ENCODE assay signal across 15 mouse cellular contexts in the genomic region with DNA sequence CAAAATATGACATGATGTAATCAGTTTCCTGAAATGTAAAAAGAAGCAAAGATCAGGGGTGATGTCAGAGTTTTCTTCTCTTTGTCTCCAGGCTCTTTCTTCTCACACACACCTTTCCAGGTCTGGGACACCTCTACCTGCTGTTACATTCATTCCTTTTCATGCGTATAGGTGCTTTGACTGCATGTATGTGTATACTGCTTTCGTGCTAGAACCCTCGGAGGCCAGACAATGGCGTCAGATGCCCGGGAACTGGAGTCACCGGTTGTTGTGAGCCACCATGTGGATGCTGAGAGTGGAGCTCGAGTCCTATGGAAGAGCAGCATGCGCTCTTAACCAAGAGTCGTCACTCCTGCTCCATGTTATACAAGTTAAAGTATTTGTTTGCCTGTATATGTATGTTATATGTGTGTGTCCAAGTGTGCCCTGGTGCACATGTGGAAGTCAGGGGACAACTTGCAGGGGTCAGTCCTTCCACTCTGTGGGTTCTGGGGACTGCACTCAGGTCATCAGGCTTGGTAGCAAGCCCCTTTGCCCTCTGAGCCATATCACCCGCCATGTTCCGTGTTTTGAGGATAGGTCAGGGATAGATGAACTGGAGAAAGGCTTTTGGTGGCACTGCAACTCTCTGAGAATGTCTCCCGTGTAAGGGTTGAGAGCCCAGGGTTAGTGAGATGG. TPM values are rescaled to one million over a fixed set of nuclear protein-coding genes. Genes with fewer than 3 reads are reported as not detected.
DNase-seq lines count a peak whose midpoint lies in the region; ATAC-seq and TF ChIP-seq lines count a peak whose summit lies in the region.
"Had no signal": no experiment of that assay in that cellular context is flagged by ENCODE, and none has a peak within 500 bp of the region (broad histone marks: within the 10 kb centered on the region; RNA-seq: fewer than 3 reads in every experiment).

No protein-coding gene starts in this region.

- no peak for TF ChIP-seq RAD21 in MEL (IDR thresholded peaks at IDR 0.05; ENCODE audit: low read depth, low read length)

- no peak overlapping the region for H3K4me2 ChIP-seq in liver, embryonic 13.5 days
- no peak overlapping the region for H3K4me2 ChIP-seq in liver, embryonic 11.5 days
- H3K4me2 ChIP-seq: limb, embryonic 13.5 days had no signal

- H3K36me3 ChIP-seq in liver, embryonic 13.5 days, result no peaks in the 10 kb centered on the region
- H3K36me3 ChIP-seq in liver, embryonic 11.5 days (ENCODE audit: control insufficient read depth, insufficient read depth, low read length), result no peaks in the 10 kb centered on the region
- peaks cover 0 to 34% of the 10 kb centered on the region in 2 experiments; a peak in 2 of 4 replicates for H3K36me3 ChIP-seq in MEL (ENCODE audit: control insufficient read depth in 1 of 2, insufficient read depth in 2 of 2, low read length in 2 of 2)
- no peaks in the 10 kb centered on the region for H3K36me3 ChIP-seq in embryonic facial prominence, embryonic 10.5 days (replicated peaks)
- no peaks in the 10 kb centered on the region for H3K36me3 ChIP-seq in limb, embryonic 10.5 days

- H3K4me3 ChIP-seq in liver, embryonic 13.5 days (replicated peaks), result no peak overlapping the region
- H3K4me3 ChIP-seq in liver, embryonic 11.5 days (ENCODE audit: low read depth, low read length), result no peak overlapping the region
- H3K4me3 ChIP-seq in MEL (ENCODE audit: control insufficient read depth in 1 of 2, insufficient read depth in 1 of 2, low read depth in 2 of 2, low read length in 2 of 2), result no peak overlapping the region; a peak in 1 of 4 replicates
- H3K4me3 ChIP-seq in embryonic facial prominence, embryonic 10.5 days, result no peak overlapping the region
- no peak overlapping the region for H3K4me3 ChIP-seq in limb, embryonic 10.5 days
- H3K4me3 ChIP-seq: limb, embryonic 13.5 days; myocyte had no signal

- no peak for DNase-seq in liver, embryonic 13.5 days
- DNase-seq in liver, embryonic 11.5 days (ENCODE audit: low spot score), result no peak
- no peak for DNase-seq in MEL (ENCODE audit: low read depth, low spot score)
- DNase-seq in embryonic facial prominence, embryonic 10.5 days (ENCODE audit: low spot score), result no peak
- DNase-seq in limb, embryonic 10.5 days (ENCODE audit: low spot score), result no peak
- no peak for DNase-seq in cerebellum, postnatal 25 days
- DNase-seq in right cerebral cortex, adult 18-20 months, result no peak
- DNase-seq: cerebellum, adult 8-10 months; kidney, adult 18-20 months; layer of hippocampus, adult 9-11 months; thymus, adult 2 months had no signal

- no peak for TF ChIP-seq POLR2A in MEL (IDR thresholded peaks at IDR 0.05; ENCODE audit: control insufficient read depth in 1 of 2, insufficient read depth in 1 of 2, low read depth in 1 of 2, low read length in 2 of 2, poor library complexity in 1 of 2)

- H3K27me3 ChIP-seq in liver, embryonic 13.5 days, result no peaks in the 10 kb centered on the region
- no peaks in the 10 kb centered on the region for H3K27me3 ChIP-seq in liver, embryonic 11.5 days (replicated peaks; ENCODE audit: control insufficient read depth, insufficient read depth, low read length)
- no peaks in the 10 kb centered on the region for H3K27me3 ChIP-seq in MEL (ENCODE audit: control insufficient read depth in 1 of 2, insufficient read depth in 2 of 2, low read length in 2 of 2)
- peaks cover 19% of the 10 kb centered on the region for H3K27me3 ChIP-seq in embryonic facial prominence, embryonic 10.5 days (replicated peaks; ENCODE audit: low read depth, poor library complexity, severe bottlenecking)
- peaks cover 11% of the 10 kb centered on the region for H3K27me3 ChIP-seq in limb, embryonic 10.5 days (ENCODE audit: low read depth, poor library complexity, severe bottlenecking)
- H3K27me3 ChIP-seq: limb, embryonic 13.5 days had no signal

- peaks cover 60% of the 10 kb centered on the region for H3K4me1 ChIP-seq in liver, embryonic 13.5 days (replicated peaks)
- H3K4me1 ChIP-seq in liver, embryonic 11.5 days (replicated peaks; ENCODE audit: control insufficient read depth, insufficient read depth, low read length), result peaks cover 39% of the 10 kb centered on the region
- H3K4me1 ChIP-seq in MEL (ENCODE audit: control insufficient read depth in 1 of 2, insufficient read depth in 2 of 2, low read length in 2 of 2), result peaks cover 12 to 42% of the 10 kb centered on the region in 2 experiments
- peaks cover 52% of the 10 kb centered on the region for H3K4me1 ChIP-seq in embryonic facial prominence, embryonic 10.5 days
- H3K4me1 ChIP-seq in limb, embryonic 10.5 days, result peaks cover 50% of the 10 kb centered on the region

- H3K27ac ChIP-seq in liver, embryonic 13.5 days, result peak overlapping the region; percentile 15; the same call in 1 of the 2 replicates
- no peak overlapping the region for H3K27ac ChIP-seq in liver, embryonic 11.5 days (ENCODE audit: low read depth, low read length)
- H3K27ac ChIP-seq in MEL (ENCODE audit: control insufficient read depth, low read depth, low read length), result peak overlapping the region; percentile 76; the same call in 1 of the 2 replicates
- 0 out of 2 replicates have a peak overlapping the region, but pooled peaks have one; percentile 20 for H3K27ac ChIP-seq in embryonic facial prominence, embryonic 10.5 days (replicated peaks)
- peak overlapping the region; percentile 42; the same call in 1 of the 2 replicates for H3K27ac ChIP-seq in limb, embryonic 10.5 days
- H3K27ac ChIP-seq: limb, embryonic 13.5 days had no signal

- WGBS in liver, embryonic 13.5 days (ENCODE audit: insufficient replicate concordance), result 78% methylated on average over 12 of the region's 12 CpGs
- WGBS in liver, embryonic 11.5 days, result 80% methylated on average over 12 of the region's 12 CpGs
- 80% methylated on average over 12 of the region's 12 CpGs for WGBS in embryonic facial prominence, embryonic 10.5 days
- WGBS in limb, embryonic 10.5 days, result 85% methylated on average over 12 of the region's 12 CpGs

- no peak for TF ChIP-seq CTCF in MEL (IDR thresholded peaks at IDR 0.05 in 2 of 3, conservative IDR thresholded peaks at IDR 0.05 in 1 of 3; ENCODE audit: control insufficient read depth in 1 of 3, insufficient read depth in 1 of 3, low read depth in 2 of 3, low read length in 3 of 3, poor library complexity in 1 of 3, severe bottlenecking in 1 of 3)

- no peaks in the 10 kb centered on the region for H3K9me3 ChIP-seq in liver, embryonic 13.5 days (replicated peaks)
- H3K9me3 ChIP-seq in liver, embryonic 11.5 days (ENCODE audit: control insufficient read depth, low read length), result no peaks in the 10 kb centered on the region
- H3K9me3 ChIP-seq in MEL (replicated peaks; ENCODE audit: insufficient read depth, low read length), result no peaks in the 10 kb centered on the region
- no peaks in the 10 kb centered on the region for H3K9me3 ChIP-seq in embryonic facial prominence, embryonic 10.5 days
- H3K9me3 ChIP-seq in limb, embryonic 10.5 days (replicated peaks), result no peaks in the 10 kb centered on the region
- H3K9me3 ChIP-seq: G1E; limb, embryonic 13.5 days had no signal

- no peak for ATAC-seq in liver, embryonic 13.5 days (ENCODE audit: low read depth)
- no peak for ATAC-seq in liver, embryonic 11.5 days (replicated peaks; ENCODE audit: low FRiP score)
- ATAC-seq: activated CD4-positive, CD25-positive, alpha-beta regulatory T cell, adult 4 months had no signal

- peaks cover 3% of the 10 kb centered on the region; the same call in 1 of the 2 replicates for H3K79me2 ChIP-seq in MEL (ENCODE audit: control insufficient read depth, insufficient read depth, low read length, poor library complexity)

- no peak for TF ChIP-seq EP300 in MEL (IDR thresholded peaks at IDR 0.05; ENCODE audit: low read depth in 1 of 2, low read length in 2 of 2)

- H3K9ac ChIP-seq in liver, embryonic 13.5 days, result no peak overlapping the region
- H3K9ac ChIP-seq in liver, embryonic 11.5 days (ENCODE audit: low read depth, low read length), result no peak overlapping the region
- H3K9ac ChIP-seq in MEL (ENCODE audit: control insufficient read depth, low read depth, low read length, poor library complexity, severe bottlenecking), result peak overlapping the region; percentile 65
- H3K9ac ChIP-seq: limb, embryonic 13.5 days had no signal

RNA-seq across cellular contexts. Expression of a gene that starts 1.9 kb away (rescaled TPM):
- 0.29 TPM in 1 of 2 replicates, not detected in the other for polyA plus RNA-seq in liver, embryonic 13.5 days (2015; fragmentation: Nextera tagmentation; extraction: Ambion mirVana)
- polyA plus RNA-seq in liver, embryonic 11.5 days (2014; fragmentation: Nextera tagmentation; extraction: Ambion mirVana), result 0.49 and 1.0 TPM in 2 replicates
- not detected in 2 replicates for total RNA-seq in MEL (2012; rRNA removed)
- 1 to 10 TPM in 1 of 2 experiments, not detected in 1; 1.4 TPM for polyA plus RNA-seq in MEL (2012; ENCODE audit: insufficient read depth in 1 of 2, insufficient read length in 2 of 2, low read depth in 1 of 2, low replicate concordance in 2 of 2, missing spikeins in 1 of 2)
- 1.6 and 1.9 TPM in 2 replicates for polyA plus RNA-seq in embryonic facial prominence, embryonic 10.5 days (2016; fragmentation: Nextera tagmentation; extraction: Ambion mirVana)
- 0.60 and 2.0 TPM in 2 replicates for polyA plus RNA-seq in limb, embryonic 10.5 days (2016; fragmentation: Nextera tagmentation; extraction: Ambion mirVana)
- total RNA-seq: G1E had no signal
- polyA plus RNA-seq: activated CD4-positive, CD25-positive, alpha-beta regulatory T cell, adult 4 months; G1E; thymus, adult 2 months had no signal

RNA-seq across cellular contexts. Expression of a gene that starts 15.3 kb away (rescaled TPM):
- 13.0 and 13.5 TPM in 2 replicates for polyA plus RNA-seq in liver, embryonic 13.5 days (2015; fragmentation: Nextera tagmentation; extraction: Ambion mirVana)
- 18.6 and 21.5 TPM in 2 replicates for polyA plus RNA-seq in liver, embryonic 11.5 days (2014; fragmentation: Nextera tagmentation; extraction: Ambion mirVana)
- 26.4 and 31.1 TPM in 2 replicates for total RNA-seq in MEL (2012; rRNA removed)
- polyA plus RNA-seq in MEL (2012; ENCODE audit: insufficient read depth in 1 of 2, insufficient read length in 2 of 2, low read depth in 1 of 2, low replicate concordance in 2 of 2, missing spikeins in 1 of 2), result 10 to 100 TPM in 1 of 2 experiments, not detected in 1; 39.8 TPM
- polyA plus RNA-seq in embryonic facial prominence, embryonic 10.5 days (2016; fragmentation: Nextera tagmentation; extraction: Ambion mirVana), result 30.0 and 33.1 TPM in 2 replicates
- polyA plus RNA-seq in limb, embryonic 10.5 days (2016; fragmentation: Nextera tagmentation; extraction: Ambion mirVana), result 27.2 and 42.1 TPM in 2 replicates

RNA-seq across cellular contexts. Expression of a gene that starts 17.7 kb away (rescaled TPM):
- 0.12 and 0.14 TPM in 2 replicates for polyA plus RNA-seq in liver, embryonic 13.5 days (2015; fragmentation: Nextera tagmentation; extraction: Ambion mirVana)
- polyA plus RNA-seq in liver, embryonic 11.5 days (2014; fragmentation: Nextera tagmentation; extraction: Ambion mirVana), result 0.71 and 1.1 TPM in 2 replicates
- 0.15 and 0.16 TPM in 2 replicates for total RNA-seq in MEL (2012; rRNA removed)
- polyA plus RNA-seq in MEL (2012; ENCODE audit: insufficient read depth in 1 of 2, insufficient read length in 2 of 2, low read depth in 1 of 2, low replicate concordance in 2 of 2, missing spikeins in 1 of 2), result under 1 TPM in 1 of 2 experiments, not detected in 1; 0.78 TPM
- polyA plus RNA-seq in embryonic facial prominence, embryonic 10.5 days (2016; fragmentation: Nextera tagmentation; extraction: Ambion mirVana), result 0.66 and 0.99 TPM in 2 replicates
- polyA plus RNA-seq in limb, embryonic 10.5 days (2016; fragmentation: Nextera tagmentation; extraction: Ambion mirVana), result 0.73 and 0.96 TPM in 2 replicates
- polyA plus RNA-seq: activated CD4-positive, CD25-positive, alpha-beta regulatory T cell, adult 4 months had no signal

RNA-seq across cellular contexts. Expression of a gene that starts 20.9 kb away (rescaled TPM):
- polyA plus RNA-seq in liver, embryonic 13.5 days (2015; fragmentation: Nextera tagmentation; extraction: Ambion mirVana), result 29.7 and 29.9 TPM in 2 replicates
- polyA plus RNA-seq in liver, embryonic 11.5 days (2014; fragmentation: Nextera tagmentation; extraction: Ambion mirVana), result 41.1 and 44.0 TPM in 2 replicates
- 183 and 191 TPM in 2 replicates for total RNA-seq in MEL (2012; rRNA removed)
- 1,000 to 10,000 TPM in 1 of 2 experiments, 100 to 1,000 TPM in 1; 237 to 1,680 TPM for polyA plus RNA-seq in MEL (2012; ENCODE audit: insufficient read depth in 1 of 2, insufficient read length in 2 of 2, low read depth in 1 of 2, low replicate concordance in 2 of 2, missing spikeins in 1 of 2)
- 31.2 and 34.9 TPM in 2 replicates for polyA plus RNA-seq in embryonic facial prominence, embryonic 10.5 days (2016; fragmentation: Nextera tagmentation; extraction: Ambion mirVana)
- 28.5 and 43.4 TPM in 2 replicates for polyA plus RNA-seq in limb, embryonic 10.5 days (2016; fragmentation: Nextera tagmentation; extraction: Ambion mirVana)

RNA-seq across cellular contexts. Expression of a gene that starts 22.2 kb away (rescaled TPM):
- polyA plus RNA-seq in liver, embryonic 13.5 days (2015; fragmentation: Nextera tagmentation; extraction: Ambion mirVana), result 0.73 and 0.87 TPM in 2 replicates
- 2.6 and 3.1 TPM in 2 replicates for polyA plus RNA-seq in liver, embryonic 11.5 days (2014; fragmentation: Nextera tagmentation; extraction: Ambion mirVana)
- total RNA-seq in MEL (2012; rRNA removed), result 5.4 and 6.1 TPM in 2 replicates
- polyA plus RNA-seq in MEL (2012; ENCODE audit: insufficient read depth in 1 of 2, insufficient read length in 2 of 2, low read depth in 1 of 2, low replicate concordance in 2 of 2, missing spikeins in 1 of 2), result 10 to 100 TPM in 1 of 2 experiments, not detected in 1; 17.0 TPM
- 5.2 and 5.6 TPM in 2 replicates for polyA plus RNA-seq in embryonic facial prominence, embryonic 10.5 days (2016; fragmentation: Nextera tagmentation; extraction: Ambion mirVana)
- polyA plus RNA-seq in limb, embryonic 10.5 days (2016; fragmentation: Nextera tagmentation; extraction: Ambion mirVana), result 3.6 and 4.5 TPM in 2 replicates
